Mouse (Mus musculus) midbrain, embryonic 14.5 days (tissue): ENCODE measurements around the gene Atp23. TPM values are rescaled to one million over a fixed set of nuclear protein-coding genes. Genes with fewer than 3 reads are reported as not detected.

Experiments
- ATAC-seq: fragments of 200-750 bp; cut with Nextera tagmentation; 2 replicates; pipeline ENCODE4 v1.8.0; 2017; ENCODE audit warnings: moderate number of reproducible peaks, moderate library complexity; ENCODE audit not compliant: low FRiP score, low TSS enrichment
- DNase-seq: peaks from one replicate; pipeline ENCODE4 v3.0.0-alpha.2; 2015
- H3K27ac ChIP-seq: fragments of 300-500 bp; sonication (generic); replicated peaks from 2 replicates; pipeline ENCODE4 v1.5.1; 2014; ENCODE audit warnings: mild to moderate bottlenecking, low read depth, low read length, moderate library complexity
- H3K27me3 ChIP-seq: fragments of 300-500 bp; sonication (generic); 2 replicates; pipeline ENCODE4 v1.6.1; 2014; ENCODE audit warnings: low read length, control low read depth, mixed read lengths; ENCODE audit not compliant: control insufficient read depth, insufficient read depth
- H3K36me3 ChIP-seq: fragments of 300-500 bp; sonication (generic); 2 replicates; pipeline ENCODE4 v1.6.1; 2014; ENCODE audit warnings: low read length, control low read depth; ENCODE audit not compliant: control insufficient read depth, insufficient read depth
- H3K4me1 ChIP-seq: fragments of 300-500 bp; sonication (generic); 2 replicates; pipeline ENCODE4 v1.6.1; 2014; ENCODE audit warnings: mild to moderate bottlenecking, antibody characterized with exemption, low read length, control low read depth; ENCODE audit not compliant: control insufficient read depth, insufficient read depth
- H3K4me2 ChIP-seq: fragments of 300-500 bp; sonication (generic); 2 replicates; pipeline ENCODE4 v1.6.1; 2014; ENCODE audit warnings: mild to moderate bottlenecking, low read length, moderate library complexity
- H3K4me3 ChIP-seq: fragments of 300-500 bp; sonication (generic); replicated peaks from 2 replicates; pipeline ENCODE4 v1.5.1; 2014; ENCODE audit warnings: low read depth, low read length
- H3K9ac ChIP-seq: fragments of 300-500 bp; sonication (generic); replicated peaks from 2 replicates; pipeline ENCODE4 v1.6.1; 2014; ENCODE audit warnings: mild to moderate bottlenecking, low read length, moderate library complexity
- H3K9me3 ChIP-seq: fragments of 300-500 bp; sonication (generic); 2 replicates; pipeline ENCODE4 v1.6.1; 2016; ENCODE audit warnings: low read length, control low read depth, mixed read lengths; ENCODE audit not compliant: control insufficient read depth
- WGBS: fragments of 180-500 bp; shearing (Covaris S2); extraction: QIAGEN DNeasy Blood & Tissue Kit; methylation state at CpG from one replicate; pipeline ENCODE4 v1.1.7; 2014; 5-methylcytosine and 5-hydroxymethylcytosine counted together
- polyA plus RNA-seq: library from polyadenylated mRNA; unstranded; fragments of >200 nt; fragmentation: Nextera tagmentation; extraction: Ambion mirVana; gene quantifications from 2 replicates; pipeline ENCODE4 v1.2.1, GENCODE M21; 2014

Gene Atp23
- polyA plus RNA-seq, 1 experiment from 2014 or later: 13.6 TPM

DNA sequence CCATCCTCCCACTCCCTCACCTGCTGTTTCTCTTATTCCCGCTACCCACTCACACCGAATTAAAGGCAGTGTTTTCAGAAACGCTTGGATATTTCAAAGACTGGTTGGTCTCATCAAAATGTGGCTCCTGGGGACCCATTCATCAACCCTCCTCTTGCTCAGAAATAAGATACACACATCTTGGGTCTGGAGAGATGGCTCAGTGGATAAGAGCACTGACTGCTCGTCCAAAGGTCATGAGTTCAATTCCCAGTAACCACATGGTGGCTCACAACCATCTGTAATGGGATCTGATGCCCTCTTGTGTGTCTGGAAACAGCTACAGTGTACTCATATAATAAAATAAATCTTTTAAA is 311 bp upstream of the Atp23 start:
- H3K9ac ChIP-seq: peak overlapping the region; percentile 62
- H3K9me3 ChIP-seq: no peaks in the 10 kb centered on the region
- no peaks in the 10 kb centered on the region for H3K27me3 ChIP-seq
- no peak for ATAC-seq
- 0% methylated on average over 4 of the region's 4 CpGs for WGBS
- peak overlapping the region; percentile 88 for H3K4me2 ChIP-seq
- no peak for DNase-seq
- H3K27ac ChIP-seq: no peak overlapping the region
- 0 out of 2 replicates have a peak, but pooled peaks cover 2% of the 10 kb centered on the region for H3K4me1 ChIP-seq
- H3K4me3 ChIP-seq: peak overlapping the region; percentile 53
- H3K36me3 ChIP-seq: 0 out of 2 replicates have a peak, but pooled peaks cover 4% of the 10 kb centered on the region

- H3K4me1 ChIP-seq: 0 out of 2 replicates have a peak, but pooled peaks cover 2% of the 10 kb centered on the region
- no peak overlapping the region for H3K4me2 ChIP-seq
- ATAC-seq: no peak
- H3K36me3 ChIP-seq: peaks cover 21% of the 10 kb centered on the region
- WGBS: 58% methylated on average over 6 of the region's 6 CpGs
- H3K9ac ChIP-seq: no peak overlapping the region
- H3K27ac ChIP-seq: no peak overlapping the region
- H3K9me3 ChIP-seq: no peaks in the 10 kb centered on the region
- no peak overlapping the region for H3K4me3 ChIP-seq
- no peaks in the 10 kb centered on the region for H3K27me3 ChIP-seq
- no peak for DNase-seq
Observed at GRCm38 (mm10) chr10:126895891-126896290, 5.3 kb downstream of the Atp23 start.

- H3K9ac ChIP-seq: no peak overlapping the region
- no peaks in the 10 kb centered on the region for H3K9me3 ChIP-seq
- peaks cover 35% of the 10 kb centered on the region for H3K36me3 ChIP-seq
- no peak for DNase-seq
- no peaks in the 10 kb centered on the region for H3K27me3 ChIP-seq
- H3K4me3 ChIP-seq: no peak overlapping the region
- ATAC-seq: no peak
- H3K4me2 ChIP-seq: no peak overlapping the region
- H3K27ac ChIP-seq: no peak overlapping the region
- 98% methylated on average over 15 of the region's 15 CpGs for WGBS
- no peaks in the 10 kb centered on the region for H3K4me1 ChIP-seq
Observed at GRCm38 (mm10) chr10:126894061-126894460, 7.1 kb downstream of the Atp23 start.

GRCm38 (mm10) chr10:126893145-126893544 is 8.0 kb downstream of the Atp23 start:
- no peak overlapping the region for H3K4me2 ChIP-seq
- no peaks in the 10 kb centered on the region for H3K27me3 ChIP-seq
- no peak overlapping the region for H3K4me3 ChIP-seq
- no peak overlapping the region for H3K27ac ChIP-seq
- ATAC-seq (no peak), DNase-seq (no peak)
- no peak overlapping the region for H3K9ac ChIP-seq
- peaks cover 36% of the 10 kb centered on the region for H3K36me3 ChIP-seq
- WGBS: 97% methylated on average over 7 of the region's 7 CpGs
- H3K4me1 ChIP-seq: no peaks in the 10 kb centered on the region
- H3K9me3 ChIP-seq: no peaks in the 10 kb centered on the region; the same call in 1 of the 2 replicates

GRCm38 (mm10) chr10:126873755-126874154 is 27.4 kb downstream of the Atp23 start:
- Histone ChIP-seq H3K4me1 (0 out of 2 replicates have a peak, but pooled peaks cover 6% of the 10 kb centered on the region), H3K9ac (no peak overlapping the region), H3K27ac (no peak overlapping the region), H3K4me3 (no peak overlapping the region), H3K36me3 (no peaks in the 10 kb centered on the region), H3K9me3 (no peaks in the 10 kb centered on the region), H3K4me2 (no peak overlapping the region), H3K27me3 (no peaks in the 10 kb centered on the region)
- no peak for ATAC-seq
- DNase-seq: no peak
- 90% methylated on average over 3 of the region's 3 CpGs for WGBS

DNA sequence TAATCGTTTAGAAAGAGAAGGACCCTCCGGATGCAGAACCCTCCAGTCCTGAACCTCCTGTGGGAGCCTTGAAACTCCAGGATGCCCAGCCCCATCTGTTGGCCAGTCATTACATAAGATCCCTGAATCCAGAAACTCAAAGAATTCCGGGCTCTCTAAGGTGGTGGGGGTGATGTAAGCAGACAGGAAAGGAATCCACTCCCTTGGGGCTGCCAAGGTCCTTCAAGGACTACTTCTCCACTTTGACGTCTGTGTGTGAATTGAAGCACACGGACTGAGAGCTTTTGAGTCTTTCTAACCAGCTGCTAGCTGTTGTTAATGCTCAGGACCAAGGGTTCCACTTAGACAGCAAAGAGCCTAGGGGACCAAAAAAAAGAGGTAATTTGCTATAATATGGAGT is 28.9 kb downstream of the Atp23 start:
- ATAC-seq (no peak), DNase-seq (no peak)
- 78% methylated on average over 5 of the region's 5 CpGs for WGBS

DNA sequence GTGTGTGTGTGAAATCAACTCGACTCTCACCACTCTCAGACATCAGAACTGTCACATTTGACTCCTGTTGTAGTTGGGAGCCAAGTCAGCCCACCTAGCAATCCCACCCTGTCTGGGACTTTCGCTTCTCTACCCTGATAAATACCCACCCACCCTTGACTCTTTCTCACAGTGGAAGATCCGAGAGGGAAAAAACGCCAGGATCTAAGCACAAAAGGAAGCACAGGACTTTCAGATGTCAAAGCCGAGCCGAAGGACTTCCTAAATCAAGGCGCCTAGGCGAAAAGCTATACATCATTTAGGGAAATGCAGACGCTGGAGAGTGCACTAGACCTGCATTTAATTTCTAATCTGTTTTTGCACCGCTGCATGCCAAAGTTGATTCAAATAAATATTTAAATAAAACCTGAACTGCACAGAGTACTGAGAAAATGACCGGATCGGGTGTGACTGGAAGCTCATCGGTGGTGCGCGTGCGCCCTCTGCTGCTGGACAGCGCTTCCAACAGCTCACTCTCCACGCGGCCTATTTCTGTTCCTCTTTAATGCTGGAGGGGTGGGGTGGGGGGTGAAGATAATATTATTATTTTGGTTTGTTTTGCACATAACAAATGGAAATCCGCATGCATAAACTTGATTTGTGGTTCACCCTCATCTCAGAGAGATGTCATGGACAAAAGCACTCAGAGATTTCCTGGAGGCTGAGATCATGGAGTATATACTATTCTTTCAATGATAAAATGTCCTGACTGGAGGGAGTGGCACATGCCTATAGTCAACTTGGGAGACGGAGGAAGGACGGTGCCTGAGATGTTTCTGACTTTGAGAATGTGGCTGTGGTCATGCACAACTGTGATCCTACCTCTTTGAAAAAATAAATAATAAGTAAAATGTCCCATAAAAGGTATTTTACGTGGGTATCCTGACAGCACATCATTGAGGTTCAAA is 31.5 kb downstream of the Atp23 start:
- Histone ChIP-seq H3K4me1 (0 out of 2 replicates have a peak, but pooled peaks cover 6% of the 10 kb centered on the region), H3K4me3 (0 out of 2 replicates have a peak overlapping the region, but pooled peaks have one; percentile 12), H3K9ac (peak overlapping the region; percentile 31; the same call in 1 of the 2 replicates), H3K27ac (no peak overlapping the region), H3K9me3 (no peaks in the 10 kb centered on the region), H3K27me3 (no peaks in the 10 kb centered on the region), H3K4me2 (peak overlapping the region; percentile 47), H3K36me3 (no peaks in the 10 kb centered on the region)
- 24% methylated on average over 23 of the region's 23 CpGs for WGBS
- DNase-seq: peak; percentile 90
- ATAC-seq: peak; percentile 50; the same call in 1 of the 2 replicates

More for the DNA sequence above, 28.9 kb downstream of the Atp23 start:
- H3K4me1 ChIP-seq: 0 out of 2 replicates have a peak, but pooled peaks cover 6% of the 10 kb centered on the region
- H3K36me3 ChIP-seq: no peaks in the 10 kb centered on the region
- H3K27me3 ChIP-seq: no peaks in the 10 kb centered on the region
- H3K9me3 ChIP-seq: no peaks in the 10 kb centered on the region
- H3K4me2 ChIP-seq: no peak overlapping the region
- no peak overlapping the region for H3K9ac ChIP-seq
- H3K4me3 ChIP-seq: no peak overlapping the region
- H3K27ac ChIP-seq: no peak overlapping the region

DNA sequence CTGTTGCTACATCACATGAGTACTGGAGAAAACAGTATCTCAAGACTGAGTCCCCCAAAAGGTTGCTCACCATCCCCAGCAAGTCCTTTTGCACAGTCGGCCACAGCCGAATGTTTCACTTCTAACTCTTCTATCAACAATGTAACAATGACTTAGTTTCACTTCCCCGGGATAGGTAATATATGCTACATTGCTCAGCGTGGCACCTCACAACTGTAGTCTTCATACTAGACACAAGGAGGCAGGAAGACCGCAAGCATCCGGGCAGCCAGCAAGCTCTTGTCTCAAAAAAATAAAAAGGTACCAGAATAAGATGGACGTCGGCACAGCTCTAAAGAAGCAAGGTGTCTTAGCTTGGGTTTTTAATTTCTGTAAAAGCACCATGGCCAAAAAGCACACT is 35.9 kb downstream of the Atp23 start:
- no peak overlapping the region for H3K9ac ChIP-seq
- H3K4me1 ChIP-seq: 0 out of 2 replicates have a peak, but pooled peaks cover 6% of the 10 kb centered on the region
- H3K4me3 ChIP-seq: no peak overlapping the region
- no peaks in the 10 kb centered on the region for H3K27me3 ChIP-seq
- no peak overlapping the region for H3K4me2 ChIP-seq
- H3K9me3 ChIP-seq: no peaks in the 10 kb centered on the region
- H3K36me3 ChIP-seq: no peaks in the 10 kb centered on the region
- no peak overlapping the region for H3K27ac ChIP-seq
- DNase-seq (no peak), ATAC-seq (no peak)
- 94% methylated on average over 8 of the region's 8 CpGs for WGBS
